Mouse (Mus musculus): ENCODE results near the gene Aes.

Aes gene

DNA sequence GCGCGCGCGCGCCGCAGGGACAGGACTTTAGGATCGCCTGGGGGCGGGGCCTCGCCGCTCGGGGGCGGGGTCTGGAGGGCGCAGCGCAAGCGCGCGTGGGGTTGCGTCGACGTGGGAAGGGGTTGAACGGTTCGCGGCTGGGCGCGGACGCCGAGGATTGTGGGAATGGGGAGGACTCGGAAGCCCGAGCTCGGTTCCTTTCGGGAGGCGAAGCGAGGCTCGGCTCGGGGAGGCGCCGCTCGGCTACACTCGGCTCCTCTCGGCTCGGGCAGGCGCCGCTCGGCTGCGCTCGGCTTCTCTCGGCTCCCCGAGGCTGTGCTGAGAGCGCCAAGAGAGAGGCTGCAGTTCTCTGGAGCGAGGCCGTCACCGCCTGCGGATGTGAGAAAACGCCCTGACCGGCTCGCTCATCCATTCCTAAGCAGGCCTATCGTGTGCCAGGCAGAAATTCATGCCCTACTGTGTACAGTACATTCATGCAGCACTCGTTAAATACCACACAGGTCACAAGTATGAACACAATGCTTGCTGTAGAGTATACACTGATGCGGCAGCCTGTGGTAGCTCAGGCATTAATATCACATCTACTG lies 14.0 kb upstream of the Aes start, which contains the start of gene Gna11:
Gene Gna11, minus strand, starts transcription at position 30 of the 587 bp plus-strand sequence.
- DNase-seq = peak; percentile 100

DNA sequence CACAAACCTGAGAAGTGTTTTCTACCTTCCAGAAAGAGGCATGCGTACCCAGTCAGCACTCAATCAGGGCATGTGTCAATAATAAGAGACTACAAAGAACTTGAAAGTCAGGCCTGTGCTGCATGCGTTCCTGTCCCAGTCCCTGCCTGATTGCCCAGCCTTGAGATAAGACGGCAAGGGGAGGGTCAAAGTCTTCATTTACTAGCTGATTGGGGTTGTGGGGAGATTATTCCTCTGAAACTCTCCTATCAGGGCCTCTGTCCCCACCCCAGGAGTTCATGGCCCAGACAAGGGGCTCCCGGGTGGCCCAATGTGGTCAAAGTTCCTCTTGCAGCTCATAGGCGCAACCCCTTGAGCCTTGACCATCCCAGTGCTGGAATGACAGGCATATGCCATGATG lies 13.0 kb upstream of the Aes start:
- DNase-seq = no peak

DNA sequence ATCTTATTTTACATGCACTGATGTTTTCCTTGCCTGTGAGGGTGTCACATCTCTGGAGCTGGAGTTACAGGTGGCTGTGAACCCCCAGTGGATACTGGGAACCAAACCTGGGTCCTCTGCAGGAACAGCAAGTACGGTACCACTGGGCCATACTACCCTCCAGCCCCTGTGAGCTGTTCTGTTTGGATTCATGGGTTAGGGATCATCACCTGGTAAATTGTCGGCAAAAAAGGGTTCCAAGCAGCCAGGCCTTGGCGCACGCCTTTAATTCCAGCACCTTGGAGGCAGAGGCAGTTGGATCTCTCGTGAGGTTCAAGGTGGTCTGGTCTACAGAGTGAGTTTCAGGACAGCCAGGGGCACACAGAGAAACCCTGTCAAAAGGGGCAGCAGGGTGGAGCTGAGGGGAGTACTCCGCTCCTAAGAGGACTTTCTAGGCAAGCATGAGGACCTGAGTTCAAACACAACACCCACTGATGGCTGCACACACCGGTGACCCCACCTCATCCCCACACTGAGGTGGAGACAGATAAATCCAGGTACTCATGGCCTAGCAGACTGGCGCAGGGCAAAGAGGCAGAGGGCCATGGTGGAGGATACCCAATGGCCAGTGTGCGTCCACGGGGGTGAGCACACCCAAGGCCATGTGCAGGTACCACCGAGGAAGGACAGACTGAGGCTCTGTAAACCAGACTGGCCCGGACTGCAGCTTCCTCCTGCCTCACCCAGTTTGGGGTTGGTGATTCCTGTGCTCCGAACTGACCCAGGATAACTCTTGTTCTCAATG lies 12.3 kb upstream of the Aes start:
- DNase-seq = no peak

DNA sequence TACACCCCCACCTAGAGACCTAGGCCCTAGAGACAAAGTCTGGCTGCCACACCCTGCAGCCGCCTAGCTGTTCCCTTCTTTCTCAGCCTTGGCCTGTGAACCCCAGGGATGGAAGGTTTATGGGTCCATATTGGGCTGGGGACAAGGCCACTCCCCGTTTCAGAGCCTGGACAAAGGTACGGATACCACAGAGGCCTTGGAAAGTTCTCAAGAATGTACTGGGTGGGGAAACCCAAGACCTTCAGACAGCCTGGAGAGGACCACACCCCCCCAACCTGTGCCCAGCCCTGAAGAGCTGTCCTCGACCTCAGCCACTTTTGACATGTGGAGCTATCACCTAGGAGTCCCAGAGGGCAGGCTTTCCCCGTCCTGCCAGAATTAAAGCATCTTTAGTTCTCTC lies 10.3 kb upstream of the Aes start:
- no peak for DNase-seq

DNA sequence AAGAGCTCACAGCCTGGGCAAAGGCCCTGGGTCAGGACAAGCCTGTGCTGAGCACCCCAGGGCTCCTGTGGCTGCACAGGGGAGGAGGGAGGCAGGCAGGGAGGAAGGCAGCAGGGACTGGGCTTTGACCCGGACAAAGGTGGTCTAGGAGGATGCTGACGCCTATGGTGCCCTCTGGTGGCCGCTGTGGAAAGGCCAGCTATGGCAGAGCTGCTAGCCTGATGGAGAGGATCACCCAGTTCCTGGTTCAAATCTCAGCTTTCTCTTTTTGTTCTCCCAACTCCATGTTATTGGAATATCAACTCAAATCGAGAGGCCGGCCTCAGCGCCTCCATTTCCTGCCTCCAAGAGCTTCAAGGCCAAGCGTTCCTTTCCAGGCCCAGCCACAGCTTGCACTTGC lies 9.0 kb upstream of the Aes start:
- DNase-seq = peak; percentile 81

DNA sequence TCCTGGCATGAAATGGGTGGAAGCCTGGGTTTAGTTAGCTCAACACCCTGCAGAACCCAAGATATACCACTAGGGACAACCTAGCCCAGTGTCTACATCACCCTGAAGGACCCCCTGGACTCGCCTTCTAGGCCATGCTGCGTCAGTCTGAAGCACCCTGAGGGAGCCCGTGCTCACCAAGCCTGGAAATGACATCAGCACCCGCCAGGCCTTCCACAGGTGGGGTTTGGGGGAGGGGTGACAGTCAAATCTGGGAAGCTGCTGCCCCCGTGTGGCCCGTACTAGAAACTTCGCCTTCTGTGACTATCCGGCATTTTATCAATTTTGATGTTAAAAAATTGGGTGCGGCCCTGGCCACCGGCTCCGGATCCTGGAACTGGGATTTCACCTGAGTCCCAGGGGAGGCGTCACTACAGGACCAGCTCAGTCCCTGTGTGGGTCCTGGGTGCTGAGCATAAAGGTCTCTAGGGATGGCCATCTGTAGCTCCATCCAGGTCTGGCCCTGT lies 7.6 kb upstream of the Aes start:
- DNase-seq = peak; percentile 95

DNA sequence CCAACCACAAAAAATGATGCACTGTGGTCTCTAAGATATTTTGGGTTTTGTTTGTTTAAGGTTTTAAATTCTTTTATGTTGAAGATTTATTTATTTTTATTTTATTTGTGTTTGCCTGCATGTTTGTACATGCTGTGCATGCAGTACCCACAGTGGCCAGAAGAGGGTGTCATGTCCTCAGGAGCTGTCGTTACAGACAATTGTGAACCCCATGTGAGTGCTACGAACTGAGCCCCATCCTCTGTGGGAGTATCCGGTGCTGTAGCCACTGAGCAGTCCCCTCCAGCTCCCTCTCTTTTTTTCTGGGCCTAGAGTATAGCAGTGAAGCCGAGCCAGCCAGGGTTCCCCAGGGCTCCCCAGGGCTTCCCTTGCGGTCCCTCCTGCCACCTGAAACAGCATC lies 6.1 kb upstream of the Aes start:
- DNase-seq = no peak

DNA sequence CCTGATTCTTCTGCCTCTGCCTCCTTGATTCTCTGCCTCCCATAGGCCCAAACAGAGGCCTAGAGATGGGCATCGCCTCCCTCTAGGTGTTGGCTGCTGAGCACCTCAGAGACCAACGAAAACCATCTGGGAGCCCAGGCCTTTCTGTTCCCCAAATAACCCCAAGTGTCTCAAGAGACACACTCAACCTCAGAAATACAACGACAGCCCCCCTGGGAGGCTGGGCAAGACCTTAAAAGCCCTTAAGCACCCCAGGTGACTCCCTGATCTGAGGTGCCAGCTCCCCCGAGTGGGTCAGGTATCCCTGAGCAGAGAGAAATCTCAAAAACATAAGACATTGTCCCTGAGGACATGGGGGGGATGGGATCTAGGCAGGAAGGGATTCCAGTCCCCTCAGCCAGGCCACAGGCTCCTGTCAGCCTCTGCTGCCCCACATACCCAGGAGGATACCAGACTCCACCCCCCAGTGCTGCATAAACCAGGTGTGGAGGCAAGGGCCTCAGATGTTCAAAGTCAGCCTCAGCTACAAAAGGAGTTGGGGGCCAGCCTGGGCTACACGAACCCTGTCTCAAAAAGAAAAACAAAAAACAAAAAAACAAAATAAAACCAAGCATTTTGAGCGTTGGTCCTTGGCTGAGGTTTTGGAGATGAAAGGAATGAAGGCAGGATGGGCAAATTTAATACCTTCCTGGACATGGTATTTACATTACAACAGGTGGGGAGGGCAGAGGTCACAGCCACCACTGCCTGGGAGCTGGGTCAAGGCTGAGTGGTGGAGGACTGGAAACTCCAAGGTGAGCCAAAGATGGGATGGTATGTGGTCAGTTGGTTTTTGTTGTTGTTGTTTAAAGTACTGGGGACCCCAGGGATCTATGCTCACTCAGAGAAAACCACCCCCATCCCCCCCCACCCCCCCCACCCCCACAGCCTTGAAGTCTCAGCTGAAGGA lies 5.2 kb upstream of the Aes start:
- no peak for DNase-seq

DNA sequence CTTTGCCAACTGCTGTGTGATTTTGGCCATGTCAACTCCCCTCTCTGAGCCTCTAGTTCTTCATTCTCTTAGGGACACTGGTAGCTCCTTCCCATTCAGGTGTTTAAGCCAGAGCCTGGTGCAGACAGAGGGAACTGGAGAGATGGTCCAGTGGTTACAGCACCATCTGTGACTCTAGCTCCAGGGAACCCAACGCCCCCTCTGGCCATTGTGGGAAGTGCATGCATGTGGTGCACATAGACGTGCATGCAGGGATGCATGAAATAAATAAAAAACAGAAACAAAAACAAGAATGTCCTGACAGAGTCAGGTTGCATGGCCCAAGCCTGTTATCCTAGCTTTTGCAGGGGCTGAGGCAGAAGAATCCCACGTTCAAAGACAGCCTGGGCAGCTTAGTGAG lies 3.0 kb upstream of the Aes start:
- no peak for DNase-seq

DNA sequence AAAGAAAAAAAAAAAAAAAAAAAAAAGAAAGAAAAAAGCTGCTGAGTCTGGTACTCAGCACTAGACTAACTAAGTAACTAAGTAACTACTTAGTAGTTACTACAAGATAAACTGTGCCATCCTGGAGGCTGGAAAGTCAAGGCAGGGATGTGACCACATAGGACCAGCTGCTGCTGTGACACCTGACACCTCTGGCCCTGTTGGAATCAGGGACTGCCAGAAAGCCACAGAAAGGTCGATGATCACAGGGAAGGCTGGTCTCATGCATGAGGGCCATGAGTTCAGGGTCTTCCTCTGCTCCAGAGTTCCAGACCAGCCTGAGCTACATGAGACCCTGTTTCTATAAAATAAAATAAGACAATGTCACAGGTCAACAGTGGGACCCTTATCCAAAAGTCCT lies 1.8 kb upstream of the Aes start:
- DNase-seq = no peak

DNA sequence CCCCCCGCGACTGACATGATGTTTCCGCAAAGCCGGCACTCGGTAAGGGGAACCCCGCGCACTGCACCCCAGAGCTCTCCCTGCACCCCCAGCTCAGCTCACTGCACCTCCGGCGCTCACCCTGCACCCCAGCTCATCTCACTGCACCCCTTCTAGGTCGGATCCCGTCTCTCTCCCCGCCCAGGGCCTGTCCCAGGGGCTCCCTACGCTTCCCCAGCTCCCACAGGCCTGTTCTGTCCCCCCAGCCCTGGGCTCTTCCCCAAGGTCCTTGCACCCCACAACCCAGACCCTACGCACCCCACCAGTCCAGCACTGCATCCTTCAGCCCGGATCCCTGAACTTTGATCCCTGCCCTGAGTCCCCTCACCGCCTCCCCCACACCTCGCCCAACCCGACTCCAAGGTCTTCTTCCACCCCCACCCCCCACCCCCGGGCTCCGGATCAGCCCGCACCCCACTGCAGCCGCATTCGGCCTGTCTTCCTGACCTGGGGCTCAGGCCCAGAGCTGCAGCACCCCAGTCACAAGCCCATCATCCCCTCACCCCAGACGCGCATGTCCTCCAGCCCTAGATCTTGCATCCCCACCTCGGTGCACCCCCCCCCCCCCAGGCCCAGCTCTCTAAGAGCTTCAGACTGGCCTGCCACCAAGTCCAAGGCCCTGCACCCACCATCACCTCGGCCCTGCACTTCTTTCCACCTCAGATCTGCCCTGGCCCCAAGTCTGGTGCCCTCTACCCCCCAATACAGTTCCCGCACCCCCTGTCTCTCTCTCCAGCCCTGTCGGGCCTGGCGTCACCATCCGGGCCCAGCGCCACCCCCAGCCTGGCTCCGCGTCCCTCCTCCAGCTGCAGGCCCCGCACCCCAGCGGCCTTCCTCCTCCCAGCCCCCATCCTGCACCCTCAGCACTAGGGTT lies 595 bp downstream of the Aes start:
- peak; percentile 77 for DNase-seq

DNA sequence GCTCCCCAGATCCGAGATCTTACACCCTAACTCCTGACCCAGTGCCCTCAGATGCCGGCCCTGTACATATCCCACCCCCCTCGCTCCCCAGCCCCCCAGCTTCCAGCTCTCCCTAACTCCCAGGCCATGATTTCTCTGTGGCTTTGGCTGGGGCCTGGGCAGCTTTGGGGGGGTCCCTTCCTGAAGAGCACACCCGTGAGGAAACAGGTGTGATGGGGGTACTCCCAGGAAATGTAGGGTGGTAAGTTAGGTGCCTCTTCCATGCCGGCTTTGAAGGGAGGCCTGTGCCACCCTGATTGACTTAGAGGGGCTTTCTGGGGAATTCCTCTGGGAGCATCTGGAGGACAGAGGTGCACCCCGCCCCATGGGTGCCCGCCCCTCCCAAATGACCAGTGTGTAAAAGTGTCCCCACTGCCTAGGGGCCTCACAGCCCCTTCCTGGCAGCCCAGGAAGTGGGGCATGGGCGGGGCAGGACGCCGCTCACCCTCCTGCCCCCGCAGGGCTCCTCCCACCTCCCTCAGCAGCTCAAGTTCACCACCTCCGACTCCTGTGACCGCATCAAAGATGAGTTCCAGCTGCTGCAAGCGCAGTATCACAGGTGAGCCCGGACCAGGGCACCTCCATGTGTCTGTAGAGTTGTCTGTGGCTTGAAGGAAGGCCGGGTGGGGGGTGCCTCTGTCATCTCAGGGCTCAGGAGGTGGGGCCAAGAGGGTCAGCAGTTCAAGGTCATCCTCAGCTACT lies 1.6 kb downstream of the Aes start:
- DNase-seq = peak; percentile 70

DNA sequence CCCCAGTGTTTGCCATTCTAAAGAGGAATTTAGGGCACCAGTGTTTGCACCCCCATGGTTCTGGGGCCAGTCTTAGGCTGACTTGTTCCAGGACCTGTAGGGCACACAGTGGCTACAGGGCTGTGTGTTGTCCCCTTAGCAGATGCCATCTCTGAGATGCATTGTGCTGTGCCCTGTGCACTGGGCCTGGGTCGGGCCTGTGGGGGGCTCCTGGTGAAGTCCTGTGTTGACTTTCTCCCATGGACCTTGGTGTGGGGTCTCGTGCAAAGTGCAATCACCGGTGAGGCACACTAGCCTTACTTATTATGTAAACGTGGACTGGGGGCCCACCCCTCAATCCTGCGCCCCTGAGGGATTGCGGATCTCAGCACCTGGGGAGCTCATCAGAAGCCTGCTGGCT lies 3.1 kb downstream of the Aes start:
- DNase-seq = no peak

DNA sequence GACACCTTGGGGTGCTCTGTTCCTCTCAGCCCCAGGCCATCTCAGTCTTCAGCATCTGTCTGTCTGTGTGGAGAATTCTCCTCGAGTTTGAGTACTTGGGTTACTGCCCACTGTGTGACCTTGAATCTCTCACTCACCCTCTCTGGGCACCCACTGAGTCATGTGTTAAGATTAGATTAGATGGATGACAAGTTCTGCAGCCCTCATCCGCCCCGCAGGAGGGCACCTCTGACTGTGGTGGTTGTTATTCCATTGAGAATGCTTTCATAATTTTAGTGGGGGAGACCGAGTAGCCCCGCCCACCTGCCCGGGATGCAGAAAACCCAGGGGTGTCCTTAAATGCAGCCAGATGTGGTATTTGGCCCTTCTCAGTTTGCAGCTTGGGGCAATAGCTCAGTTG lies 4.2 kb downstream of the Aes start:
- DNase-seq = no peak

DNA sequence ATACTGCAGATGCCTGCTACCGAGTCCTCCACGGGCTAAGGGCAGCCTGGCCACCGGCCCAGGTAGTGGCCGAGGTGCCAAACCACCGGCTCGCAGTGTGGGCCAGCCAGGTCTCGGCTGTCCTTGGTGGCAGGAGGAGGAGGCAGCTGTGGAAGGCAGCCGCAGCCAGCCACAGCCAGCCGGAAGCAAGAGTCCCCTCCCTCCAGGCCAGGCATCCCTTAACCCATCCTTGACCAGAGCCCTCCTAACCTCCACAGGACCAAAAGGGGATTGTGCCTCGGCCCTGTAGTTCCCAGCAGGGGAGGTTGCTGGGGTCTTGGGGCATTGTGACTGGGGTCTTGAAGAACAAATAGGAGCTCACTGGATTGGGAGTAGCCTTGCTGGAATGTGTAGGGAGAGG lies 4.9 kb downstream of the Aes start:
- DNase-seq = peak; percentile 81

DNA sequence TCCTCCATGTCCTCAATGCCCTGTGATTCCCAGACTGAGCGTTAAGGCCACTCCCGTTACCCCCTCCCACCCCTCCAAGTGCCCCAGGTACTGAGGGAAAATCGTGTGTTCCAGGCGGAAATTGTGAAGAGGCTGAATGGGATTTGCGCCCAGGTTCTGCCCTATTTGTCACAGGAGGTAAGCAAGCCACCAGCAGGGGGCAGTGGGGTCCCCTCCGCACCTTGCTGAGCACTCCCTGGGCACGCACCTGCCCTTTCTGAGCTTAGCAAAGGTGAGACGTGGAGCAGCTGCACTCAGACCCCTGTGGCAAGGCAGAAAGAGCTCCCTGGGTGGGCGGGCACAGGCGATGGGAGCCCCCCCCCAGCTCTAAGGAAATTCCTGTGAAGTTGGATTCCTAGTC lies 5.4 kb downstream of the Aes start:
- DNase-seq = peak; percentile 63

DNA sequence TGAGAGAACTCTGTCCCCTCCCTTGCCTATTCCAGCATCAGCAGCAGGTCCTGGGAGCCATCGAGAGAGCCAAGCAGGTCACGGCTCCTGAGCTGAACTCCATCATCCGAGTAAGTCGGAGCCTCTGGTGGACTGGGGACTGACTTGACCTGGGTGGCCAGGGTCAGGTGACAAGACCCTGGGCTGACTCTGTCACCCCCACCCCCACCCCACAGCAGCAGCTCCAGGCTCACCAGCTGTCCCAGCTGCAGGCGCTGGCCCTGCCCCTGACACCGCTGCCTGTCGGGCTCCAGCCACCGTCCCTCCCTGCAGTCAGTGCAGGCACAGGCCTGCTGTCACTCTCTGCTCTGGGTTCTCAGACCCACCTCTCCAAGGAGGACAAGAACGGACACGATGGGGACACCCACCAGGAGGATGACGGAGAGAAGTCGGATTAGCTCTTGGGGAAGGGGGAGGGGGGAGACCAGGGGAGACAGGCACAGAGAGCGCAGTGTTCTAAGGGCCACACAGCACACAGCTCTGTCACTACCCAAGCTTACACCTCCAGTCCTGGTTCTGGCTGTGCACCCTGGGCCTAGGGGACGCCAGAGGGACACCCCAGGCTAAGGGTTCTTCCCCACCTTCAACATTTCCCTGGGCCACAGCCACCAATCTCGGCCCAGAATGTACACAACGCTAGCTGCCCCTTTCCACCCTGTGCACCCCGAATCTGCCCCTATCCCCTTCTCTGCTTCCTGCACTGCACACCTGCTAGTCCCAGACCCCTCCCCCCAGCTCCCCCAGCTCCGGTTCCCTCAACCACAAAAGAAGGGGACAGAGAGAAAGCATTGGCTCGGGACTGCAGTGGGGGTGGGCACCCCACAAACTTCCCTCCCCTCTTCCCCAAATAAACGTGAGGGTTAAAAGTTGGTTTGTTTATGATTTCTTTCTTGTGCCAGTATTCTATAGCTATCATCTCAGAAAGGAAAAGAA lies 6.3 kb downstream of the Aes start:
- DNase-seq = no peak

DNA sequence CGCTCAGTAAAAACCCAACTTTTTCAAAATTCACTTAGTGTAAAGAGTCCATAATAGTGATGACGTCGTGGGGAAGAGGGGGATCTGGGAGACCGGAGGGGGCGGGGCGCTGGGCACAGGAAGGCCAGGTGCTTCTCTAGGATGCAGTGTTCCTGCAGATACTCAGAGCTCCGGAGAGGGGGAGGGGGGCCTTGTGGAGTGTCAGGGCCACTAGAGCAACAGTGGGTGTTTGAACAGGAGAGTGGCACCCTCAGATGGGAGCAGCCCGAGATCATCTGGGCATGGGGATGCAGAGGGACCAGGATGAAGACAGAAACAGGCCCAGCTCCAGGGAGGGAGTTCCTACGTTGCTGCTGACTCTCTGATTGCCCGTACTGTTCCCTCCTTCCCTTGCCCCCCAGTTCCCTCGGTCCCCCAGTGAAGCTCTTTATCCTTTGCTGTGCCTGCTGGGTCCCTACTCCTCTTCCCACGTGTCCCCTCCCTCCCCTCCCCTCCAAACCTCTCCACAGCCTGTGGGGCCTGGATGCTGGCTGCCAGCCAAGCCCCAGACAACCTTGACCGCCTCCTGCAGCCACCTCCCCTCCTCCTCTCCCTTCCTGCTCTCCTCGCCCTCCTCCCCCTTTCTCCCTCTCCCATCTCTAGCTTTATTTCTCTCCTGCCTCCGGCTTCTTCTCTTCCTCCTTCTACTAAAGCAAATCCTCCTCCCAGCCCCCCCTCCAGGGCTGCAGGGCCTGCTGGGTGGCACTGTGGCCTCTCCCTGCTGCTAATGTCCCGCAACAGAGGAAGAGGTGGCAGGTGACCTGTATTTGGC lies 9.3 kb downstream of the Aes start:
- DNase-seq = peak; percentile 86

DNA sequence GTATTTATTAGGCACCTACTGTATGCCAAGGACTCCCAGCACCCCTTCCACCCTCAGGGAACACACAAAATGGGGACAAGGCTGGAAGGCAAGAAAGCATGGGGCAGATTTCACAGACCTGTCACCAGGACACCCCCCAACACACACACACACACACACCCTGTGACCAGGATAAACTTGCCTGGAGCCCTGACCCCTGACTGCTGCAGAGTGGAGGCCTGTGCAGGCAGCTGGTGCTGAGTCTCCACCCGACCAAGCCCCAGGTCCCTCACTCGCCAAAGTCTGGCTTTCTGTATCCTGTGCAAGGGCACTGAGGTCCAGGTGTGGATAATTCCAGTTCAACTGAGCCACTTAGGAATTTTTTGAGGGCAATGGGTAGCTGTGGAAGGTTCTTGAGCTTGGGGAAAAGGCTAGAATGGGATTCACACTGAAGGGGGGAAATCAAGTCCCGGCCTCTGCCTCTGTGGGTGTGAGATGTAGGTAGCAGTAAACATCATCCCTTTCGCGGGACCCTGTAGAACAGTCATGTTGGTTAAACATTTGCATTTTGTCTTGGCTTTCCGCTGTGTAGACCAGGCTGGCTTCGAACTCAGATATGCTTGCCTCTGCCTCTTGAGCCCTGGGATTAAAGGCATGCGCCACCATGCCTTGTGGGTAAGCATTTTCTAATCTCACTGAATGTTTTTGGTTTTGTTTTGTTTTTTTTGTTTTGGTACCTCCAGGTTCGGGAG lies 10.4 kb downstream of the Aes start:
- DNase-seq = no peak
